Mouse (Mus musculus) neural tube, embryonic 13.5 days (tissue): ENCODE measurements at regions not wholly inside any gene's neighbourhood (a gene's known extent, or its start where the extent isn't known, plus 50 kb on each side); places are given as distances from the start of the nearest gene placed in this dataset.
A peak's percentile ranks its signal among the peaks of the same experiment; 100 is the strongest.

Source experiments
- ATAC-seq: fragments of 200-750 bp; cut with Nextera tagmentation; 2 replicates; pipeline ENCODE4 v1.8.0; 2017; ENCODE audit warnings: low read depth, mild to moderate bottlenecking, moderate TSS enrichment, moderate library complexity
- H3K27ac ChIP-seq: fragments of 300-500 bp; sonication (generic); replicated peaks from 2 replicates; pipeline ENCODE4 v1.5.1; 2015; ENCODE audit warnings: moderate library complexity, mild to moderate bottlenecking, inconsistent platforms
- H3K27me3 ChIP-seq: fragments of 300-500 bp; sonication (generic); 2 replicates; pipeline ENCODE4 v1.6.1; 2015; ENCODE audit warnings: mild to moderate bottlenecking, inconsistent platforms
- H3K36me3 ChIP-seq: fragments of 300-500 bp; sonication (generic); 2 replicates; pipeline ENCODE4 v1.6.1; 2015; ENCODE audit warnings: mild to moderate bottlenecking, inconsistent platforms
- H3K4me1 ChIP-seq: fragments of 300-500 bp; sonication (generic); replicated peaks from 2 replicates; pipeline ENCODE4 v1.6.1; 2015; ENCODE audit warnings: inconsistent platforms
- H3K4me2 ChIP-seq: fragments of 300-500 bp; sonication (generic); 2 replicates; pipeline ENCODE4 v1.6.1; 2015; ENCODE audit warnings: inconsistent platforms, mild to moderate bottlenecking, moderate library complexity
- H3K4me3 ChIP-seq: fragments of 300-500 bp; sonication (generic); 2 replicates; pipeline ENCODE4 v1.5.1; 2015; ENCODE audit warnings: mild to moderate bottlenecking, inconsistent platforms
- H3K9ac ChIP-seq: fragments of 300-500 bp; sonication (generic); 2 replicates; pipeline ENCODE4 v1.6.1; 2015; ENCODE audit warnings: moderate library complexity, mild to moderate bottlenecking, inconsistent platforms
- H3K9me3 ChIP-seq: fragments of 300-500 bp; sonication (generic); 2 replicates; pipeline ENCODE4 v1.6.1; 2016; ENCODE audit warnings: inconsistent platforms
- WGBS: fragments of 180-500 bp; shearing (Covaris S2); methylation state at CpG from one replicate; pipeline ENCODE4 v1.1.7; 2015; 5-methylcytosine and 5-hydroxymethylcytosine counted together

- Histone ChIP-seq H3K4me3 (peak overlapping the region; percentile 8; the same call in 1 of the 2 replicates), H3K27ac (no peak overlapping the region), H3K9ac (no peak overlapping the region), H3K9me3 (no peaks in the 10 kb centered on the region), H3K36me3 (no peaks in the 10 kb centered on the region), H3K4me2 (peak overlapping the region; percentile 44), H3K27me3 (peaks cover 26% of the 10 kb centered on the region), H3K4me1 (peaks cover 40% of the 10 kb centered on the region)
- 48% methylated on average over 11 of the region's 11 CpGs for WGBS
- ATAC-seq: peak; percentile 52
Observed at GRCm38 (mm10) chr4:72382517-72383147, 181.9 kb upstream of the Tle1 start.

- Histone ChIP-seq H3K9me3 (no peaks in the 10 kb centered on the region), H3K9ac (no peak overlapping the region), H3K4me2 (no peak overlapping the region), H3K36me3 (no peaks in the 10 kb centered on the region), H3K4me3 (no peak overlapping the region), H3K4me1 (peaks cover 40% of the 10 kb centered on the region), H3K27ac (no peak overlapping the region), H3K27me3 (peaks cover 29% of the 10 kb centered on the region)
- 46% methylated on average over 6 of the region's 6 CpGs for WGBS
- no peak for ATAC-seq
Observed at GRCm38 (mm10) chr4:72381742-72382141, 181.0 kb upstream of the Tle1 start.

DNA sequence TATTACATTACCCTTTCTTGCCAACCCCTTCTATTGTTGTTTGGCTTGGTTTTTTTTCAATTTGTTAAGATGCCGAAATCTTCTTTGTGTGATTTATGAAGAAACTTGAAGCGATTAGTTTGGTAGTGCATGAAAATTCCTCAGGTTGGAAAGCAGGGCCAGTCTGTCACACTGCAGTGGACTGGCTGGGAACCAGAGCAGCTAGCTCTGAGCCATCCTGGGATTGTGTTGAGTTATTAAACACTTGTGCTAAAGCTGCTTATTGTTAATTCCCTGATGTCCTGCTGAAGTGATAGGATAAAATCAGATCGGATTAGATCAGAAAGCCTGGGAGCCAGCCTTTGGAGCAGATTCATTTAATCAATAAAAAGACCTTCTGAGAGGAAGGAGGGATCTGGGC, 180.4 kb upstream of the Tle1 start:
- H3K4me2 ChIP-seq: no peak overlapping the region
- H3K36me3 ChIP-seq: no peaks in the 10 kb centered on the region
- ATAC-seq: no peak
- no peak overlapping the region for H3K27ac ChIP-seq
- WGBS: 60% methylated on average over 3 of the region's 3 CpGs
- peaks cover 34% of the 10 kb centered on the region for H3K27me3 ChIP-seq
- peaks cover 39% of the 10 kb centered on the region for H3K4me1 ChIP-seq
- H3K9ac ChIP-seq: no peak overlapping the region
- H3K9me3 ChIP-seq: no peaks in the 10 kb centered on the region
- no peak overlapping the region for H3K4me3 ChIP-seq

GRCm38 (mm10) chr4:72379515-72379914, 178.8 kb upstream of the Tle1 start:
- H3K27ac ChIP-seq: no peak overlapping the region

GRCm38 (mm10) chr4:72379011-72379410, 178.3 kb upstream of the Tle1 start:
- ATAC-seq: no peak
- Histone ChIP-seq H3K27me3 (peaks cover 39% of the 10 kb centered on the region), H3K9me3 (no peaks in the 10 kb centered on the region), H3K4me1 (peaks cover 18% of the 10 kb centered on the region), H3K4me3 (no peak overlapping the region), H3K4me2 (no peak overlapping the region), H3K36me3 (no peaks in the 10 kb centered on the region), H3K9ac (no peak overlapping the region), H3K27ac (no peak overlapping the region)

More at GRCm38 (mm10) chr4:72379515-72379914, 178.8 kb upstream of the Tle1 start:
- Histone ChIP-seq H3K9ac (no peak overlapping the region), H3K4me1 (peaks cover 23% of the 10 kb centered on the region), H3K9me3 (no peaks in the 10 kb centered on the region), H3K4me3 (no peak overlapping the region), H3K36me3 (no peaks in the 10 kb centered on the region), H3K4me2 (no peak overlapping the region), H3K27me3 (peaks cover 39% of the 10 kb centered on the region)
- 81% methylated on average over 1 of the region's 1 CpGs for WGBS
- ATAC-seq: no peak

DNA sequence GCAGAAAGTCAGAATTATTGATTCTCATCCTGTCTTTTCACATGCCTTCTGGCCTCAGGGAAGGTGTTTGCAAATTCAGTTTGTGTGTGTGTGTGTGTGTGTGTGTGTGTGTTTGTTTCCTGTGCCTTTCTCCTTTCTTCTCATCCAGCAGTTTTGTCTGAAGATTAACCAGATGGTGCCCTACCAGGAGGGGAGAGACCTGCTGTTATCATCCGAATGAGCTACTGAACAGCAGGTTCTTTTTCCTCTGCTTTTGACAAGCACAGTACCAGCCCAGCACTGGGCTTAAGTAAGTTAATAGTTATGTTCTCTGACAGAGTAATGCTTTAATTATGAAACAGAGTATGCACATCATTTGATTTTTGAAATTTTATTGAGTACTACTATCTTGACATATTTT, 176.8 kb upstream of the Tle1 start:
- no peak overlapping the region for H3K27ac ChIP-seq
- no peak overlapping the region for H3K4me2 ChIP-seq
- H3K4me3 ChIP-seq: no peak overlapping the region
- ATAC-seq: no peak
- peaks cover 39% of the 10 kb centered on the region for H3K27me3 ChIP-seq
- no peaks in the 10 kb centered on the region for H3K9me3 ChIP-seq
- H3K9ac ChIP-seq: no peak overlapping the region
- 32% methylated on average over 1 of the region's 1 CpGs for WGBS
- H3K4me1 ChIP-seq: peaks cover 3% of the 10 kb centered on the region
- no peaks in the 10 kb centered on the region for H3K36me3 ChIP-seq

GRCm38 (mm10) chr4:72351985-72352384, 151.3 kb upstream of the Tle1 start:
- Histone ChIP-seq H3K4me3 (no peak overlapping the region), H3K9ac (no peak overlapping the region), H3K36me3 (no peaks in the 10 kb centered on the region), H3K9me3 (no peaks in the 10 kb centered on the region), H3K4me1 (no peaks in the 10 kb centered on the region), H3K27me3 (no peaks in the 10 kb centered on the region), H3K27ac (no peak overlapping the region), H3K4me2 (no peak overlapping the region)
- ATAC-seq: no peak
- 33% methylated on average over 1 of the region's 1 CpGs for WGBS

DNA sequence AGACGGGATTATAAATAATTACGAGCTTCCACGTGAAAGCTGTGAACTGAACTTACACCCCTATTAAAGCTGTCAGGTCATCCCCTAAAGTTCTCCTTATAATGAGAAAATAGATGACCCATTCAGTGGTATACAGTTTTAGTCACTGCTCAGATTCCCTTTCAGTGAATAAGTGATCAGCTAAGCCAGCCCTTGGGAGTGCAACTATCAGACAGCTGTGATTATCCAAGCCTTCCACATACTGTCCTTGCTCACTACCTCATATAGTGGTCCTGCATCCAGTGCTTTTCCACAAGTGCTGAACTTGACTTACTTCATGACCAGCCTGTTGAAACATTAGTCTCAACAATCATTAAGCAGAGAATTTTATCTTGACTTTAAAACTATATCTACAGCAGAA, 131.2 kb upstream of the Tle1 start:
- H3K4me1 ChIP-seq: no peaks in the 10 kb centered on the region
- H3K4me2 ChIP-seq: no peak overlapping the region
- no peaks in the 10 kb centered on the region for H3K9me3 ChIP-seq
- no peaks in the 10 kb centered on the region for H3K27me3 ChIP-seq
- no peak overlapping the region for H3K4me3 ChIP-seq
- no peak for ATAC-seq
- H3K36me3 ChIP-seq: no peaks in the 10 kb centered on the region
- no peak overlapping the region for H3K27ac ChIP-seq
- no peak overlapping the region for H3K9ac ChIP-seq
- 66% methylated on average over 3 of the region's 3 CpGs for WGBS

GRCm38 (mm10) chr4:72329026-72329390, 128.3 kb upstream of the Tle1 start:
- H3K36me3 ChIP-seq: no peaks in the 10 kb centered on the region
- H3K4me3 ChIP-seq: no peak overlapping the region
- H3K27me3 ChIP-seq: no peaks in the 10 kb centered on the region
- no peak overlapping the region for H3K9ac ChIP-seq
- H3K27ac ChIP-seq: no peak overlapping the region
- H3K4me2 ChIP-seq: no peak overlapping the region
- no peaks in the 10 kb centered on the region for H3K4me1 ChIP-seq
- no peak for ATAC-seq
- no peaks in the 10 kb centered on the region for H3K9me3 ChIP-seq

GRCm38 (mm10) chr4:72328282-72329025, 127.7 kb upstream of the Tle1 start:
- Histone ChIP-seq H3K9ac (no peak overlapping the region), H3K36me3 (no peaks in the 10 kb centered on the region), H3K9me3 (no peaks in the 10 kb centered on the region), H3K27ac (no peak overlapping the region), H3K4me1 (no peaks in the 10 kb centered on the region), H3K4me3 (no peak overlapping the region), H3K4me2 (no peak overlapping the region), H3K27me3 (no peaks in the 10 kb centered on the region)
- WGBS: 86% methylated on average over 2 of the region's 2 CpGs
- no peak for ATAC-seq

DNA sequence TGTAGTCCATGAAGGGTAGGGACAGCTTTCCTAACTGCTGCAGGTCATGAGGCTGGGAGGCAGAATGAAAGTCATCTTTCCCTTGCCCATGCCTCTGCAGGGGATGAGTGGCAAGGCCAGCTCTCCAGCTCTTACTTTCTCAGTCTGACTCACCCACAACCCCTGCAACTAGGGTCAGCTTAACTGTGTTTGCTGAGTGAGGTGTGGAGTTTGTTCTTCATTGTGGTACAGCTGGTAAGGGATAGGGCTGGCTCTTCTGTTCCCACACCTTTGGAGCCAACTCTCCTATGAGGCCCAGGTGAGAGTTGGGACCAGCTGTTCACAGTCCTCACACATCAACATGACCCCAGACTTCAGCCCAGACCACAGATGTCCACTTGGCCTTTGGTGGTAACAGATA, 124.2 kb upstream of the Tle1 start:
- Histone ChIP-seq H3K4me2 (no peak overlapping the region), H3K27me3 (no peaks in the 10 kb centered on the region), H3K4me1 (no peaks in the 10 kb centered on the region), H3K36me3 (no peaks in the 10 kb centered on the region), H3K27ac (no peak overlapping the region), H3K9ac (no peak overlapping the region), H3K9me3 (no peaks in the 10 kb centered on the region), H3K4me3 (no peak overlapping the region)
- no peak for ATAC-seq

GRCm38 (mm10) chr4:72285112-72285675, 84.5 kb upstream of the Tle1 start:
- Histone ChIP-seq H3K27ac (no peak overlapping the region), H3K4me2 (no peak overlapping the region), H3K4me3 (no peak overlapping the region), H3K4me1 (no peaks in the 10 kb centered on the region), H3K9ac (no peak overlapping the region), H3K9me3 (no peaks in the 10 kb centered on the region), H3K36me3 (no peaks in the 10 kb centered on the region), H3K27me3 (no peaks in the 10 kb centered on the region)
- 50% methylated on average over 1 of the region's 1 CpGs for WGBS
- ATAC-seq: no peak

GRCm38 (mm10) chr4:72250531-72250930, 49.8 kb upstream of the Tle1 start:
- no peaks in the 10 kb centered on the region for H3K4me1 ChIP-seq
- no peak overlapping the region for H3K9ac ChIP-seq
- H3K4me2 ChIP-seq: no peak overlapping the region
- 87% methylated on average over 1 of the region's 1 CpGs for WGBS
- no peak overlapping the region for H3K4me3 ChIP-seq
- no peaks in the 10 kb centered on the region for H3K36me3 ChIP-seq
- no peak for ATAC-seq
- no peak overlapping the region for H3K27ac ChIP-seq
- H3K27me3 ChIP-seq: no peaks in the 10 kb centered on the region
- no peaks in the 10 kb centered on the region for H3K9me3 ChIP-seq
